Mouse (Mus musculus): ENCODE data around the gene Ndufv2. TPM values are rescaled to one million over a fixed set of nuclear protein-coding genes. Genes with fewer than 3 reads are reported as not detected.
"Not testable (repeated sequence)": the region's sequence is repeated elsewhere in the genome, so short reads cannot be mapped to it uniquely, and the experiment has no call there.

Ndufv2 gene
- polyA plus RNA-seq, 1 experiment = 159 TPM

DNA sequence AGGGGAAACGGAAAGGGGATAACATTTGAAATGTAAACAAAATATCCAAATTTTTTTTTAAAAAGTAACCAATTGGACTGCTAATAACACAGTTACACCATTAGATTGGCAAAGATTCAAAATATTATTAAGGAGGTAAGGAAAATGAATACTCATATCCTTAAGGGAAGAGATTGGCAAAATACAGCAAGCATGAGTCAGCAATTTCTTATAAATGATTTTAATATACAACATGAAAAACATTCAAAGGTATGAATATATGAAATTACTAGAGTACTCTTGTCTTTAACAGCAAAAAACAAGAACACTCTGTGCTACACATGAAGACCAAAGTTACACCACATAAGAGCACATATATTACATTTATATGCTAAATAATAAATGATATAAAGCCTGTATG is 16.3 kb downstream of the Ndufv2 start:
- Histone ChIP-seq H3K4me3 (ENCODE audit: insufficient read depth, low read depth, low read length) (no peak overlapping the region), H3K36me3 (ENCODE audit: control insufficient read depth, insufficient read depth, low read length) (peaks cover 6% of the 10 kb centered on the region), H3K4me1 (ENCODE audit: control insufficient read depth, insufficient read depth, low read length) (no peaks in the 10 kb centered on the region), H3K27me3 (replicated peaks; ENCODE audit: control insufficient read depth, insufficient read depth, low read length) (no peaks in the 10 kb centered on the region), H3K27ac (ENCODE audit: insufficient read depth, low read depth, low read length) (no peak overlapping the region)
- DNase-seq = no peak
- WGBS = 100% methylated on average over 1 of the region's 1 CpGs
- no peak for TF ChIP-seq POLR2A (IDR thresholded peaks at IDR 0.05; ENCODE audit: low read depth, low read length)
- TF ChIP-seq CTCF (conservative IDR thresholded peaks at IDR 0.05; ENCODE audit: insufficient read depth, insufficient read length, low read depth, low read length) = no peak

DNA sequence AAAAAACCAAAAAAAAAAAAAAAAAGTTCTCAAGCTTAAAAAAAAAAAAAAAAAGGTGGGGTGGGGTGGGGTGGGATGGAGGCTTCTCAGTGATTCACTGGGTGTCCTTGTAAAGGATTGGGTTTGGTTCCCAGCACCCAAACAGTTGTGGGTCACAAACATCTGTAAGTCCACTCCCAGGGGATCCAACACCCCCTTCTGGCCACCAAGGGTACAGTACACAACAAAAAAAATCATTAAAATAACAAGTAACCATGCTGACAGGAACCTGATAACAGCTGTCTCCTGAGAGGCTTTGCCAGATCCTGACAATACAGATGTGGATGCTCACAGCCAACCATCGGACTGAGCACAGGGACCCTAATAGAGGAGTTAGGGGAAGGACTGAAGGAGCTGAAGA is 16.9 kb downstream of the Ndufv2 start:
- no peak overlapping the region for H3K4me3 ChIP-seq (ENCODE audit: insufficient read depth, low read depth, low read length)
- no peak for DNase-seq
- H3K27ac ChIP-seq (ENCODE audit: insufficient read depth, low read depth, low read length) = no peak overlapping the region
- H3K27me3 ChIP-seq (replicated peaks; ENCODE audit: control insufficient read depth, insufficient read depth, low read length) = no peaks in the 10 kb centered on the region
- TF ChIP-seq POLR2A (IDR thresholded peaks at IDR 0.05; ENCODE audit: low read depth, low read length) (no peak), CTCF (conservative IDR thresholded peaks at IDR 0.05; ENCODE audit: insufficient read depth, insufficient read length, low read depth, low read length) (no peak)
- WGBS = 85% methylated on average over 1 of the region's 1 CpGs
- H3K36me3 ChIP-seq (ENCODE audit: control insufficient read depth, insufficient read depth, low read length) = peaks cover 6% of the 10 kb centered on the region
- H3K4me1 ChIP-seq (ENCODE audit: control insufficient read depth, insufficient read depth, low read length) = no peaks in the 10 kb centered on the region

DNA sequence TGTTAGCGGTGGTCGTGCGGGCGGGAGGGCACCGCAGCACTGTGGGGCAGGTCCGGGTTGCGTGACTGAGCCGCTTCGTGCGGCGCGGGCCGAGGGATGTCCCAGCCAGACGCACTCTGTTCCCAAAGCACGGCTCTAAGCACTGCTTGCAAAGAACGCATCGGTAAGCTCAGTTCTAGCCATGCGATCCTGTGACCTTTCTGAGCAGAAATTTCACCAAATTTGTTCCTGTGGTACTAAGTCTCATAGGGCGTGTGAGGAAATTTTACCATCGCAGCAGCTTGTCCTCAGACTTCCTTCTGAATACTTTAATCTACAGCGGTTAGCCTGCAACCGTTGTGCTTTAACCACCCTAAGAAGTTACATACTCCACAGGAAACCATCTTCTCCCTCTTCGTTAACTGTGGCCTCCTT is 23.9 kb downstream of the Ndufv2 start:
- WGBS = 2% methylated on average over 23 of the region's 23 CpGs
- peak overlapping the region; percentile 95 for H3K4me3 ChIP-seq (ENCODE audit: insufficient read depth, low read depth, low read length)
- H3K36me3 ChIP-seq (ENCODE audit: control insufficient read depth, insufficient read depth, low read length) = peaks cover 7% of the 10 kb centered on the region; the same call in 1 of the 2 replicates
- no peaks in the 10 kb centered on the region for H3K27me3 ChIP-seq (replicated peaks; ENCODE audit: control insufficient read depth, insufficient read depth, low read length)
- no peak for DNase-seq
- TF ChIP-seq CTCF (conservative IDR thresholded peaks at IDR 0.05; ENCODE audit: insufficient read depth, insufficient read length, low read depth, low read length) (no peak), POLR2A (IDR thresholded peaks at IDR 0.05; ENCODE audit: low read depth, low read length) (no peak)
- peak overlapping the region; percentile 74 for H3K27ac ChIP-seq (ENCODE audit: insufficient read depth, low read depth, low read length)
- H3K4me1 ChIP-seq (ENCODE audit: control insufficient read depth, insufficient read depth, low read length) = peaks cover 7% of the 10 kb centered on the region; the same call in 1 of the 2 replicates

DNA sequence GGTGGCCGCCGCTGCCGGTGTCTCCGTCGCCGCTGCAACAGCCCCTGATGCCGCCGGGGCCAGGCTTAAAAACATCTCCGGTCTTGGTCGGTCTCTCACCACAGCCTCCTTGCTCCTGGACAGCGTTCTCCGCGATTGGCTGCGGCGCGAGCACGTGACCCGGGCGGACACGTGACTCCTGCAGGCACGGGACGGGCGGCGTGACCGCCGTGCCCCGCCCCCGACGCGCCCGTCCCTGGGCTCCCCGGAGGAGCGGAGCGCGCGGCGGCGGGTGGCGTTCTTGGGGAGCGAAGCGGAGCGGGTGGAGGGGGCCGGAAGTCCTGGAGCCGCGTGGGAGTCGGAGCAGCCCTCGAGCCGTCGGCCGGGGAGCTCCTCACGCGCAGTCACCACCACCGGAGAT is 24.4 kb downstream of the Ndufv2 start, which contains the start of gene Ankrd12:
Gene Ankrd12, minus strand, starts transcription at position 156 of the 400 bp plus-strand sequence.
- TF ChIP-seq CTCF (conservative IDR thresholded peaks at IDR 0.05; ENCODE audit: insufficient read depth, insufficient read length, low read depth, low read length) = no peak
- TF ChIP-seq POLR2A (IDR thresholded peaks at IDR 0.05; ENCODE audit: low read depth, low read length) = peak; percentile 11

DNA sequence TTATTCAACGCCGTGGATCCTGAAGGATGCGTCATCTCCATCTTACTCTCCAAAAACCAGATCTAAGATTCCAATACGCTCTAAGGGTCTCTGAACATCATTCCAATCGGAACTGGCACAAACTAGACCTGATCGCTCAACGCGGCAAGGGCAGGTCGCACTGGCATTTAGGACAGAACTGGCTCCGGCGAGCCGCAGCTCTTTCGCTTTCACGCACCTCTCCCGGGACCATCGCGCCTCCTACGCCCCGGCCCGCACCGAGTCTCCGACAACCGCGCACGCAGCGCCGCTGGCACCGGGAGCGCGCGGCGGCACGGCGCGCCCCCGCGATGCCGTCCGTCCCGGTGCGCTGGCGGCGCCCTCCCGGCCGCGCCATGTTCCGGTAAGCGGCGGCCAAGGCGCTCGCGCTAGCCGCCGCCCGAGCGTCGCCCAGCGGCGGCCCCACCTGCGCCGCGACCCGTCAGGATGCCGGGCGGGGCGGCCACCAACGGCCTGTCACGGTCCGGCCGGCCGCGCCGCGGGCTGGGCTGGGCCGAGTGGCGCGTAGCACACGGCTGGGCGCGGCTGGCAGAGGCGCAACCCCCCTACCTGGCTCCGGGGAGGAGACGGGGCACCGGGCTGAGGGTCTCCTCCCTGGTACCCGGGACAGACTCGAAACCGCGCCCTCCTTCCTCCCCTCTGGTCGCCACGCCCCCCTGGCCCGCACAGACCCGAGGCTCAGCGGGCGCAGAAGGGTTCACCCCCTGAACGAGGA is 25.0 kb downstream of the Ndufv2 start:
- Histone ChIP-seq H3K4me3 (ENCODE audit: insufficient read depth, low read depth, low read length) (peak overlapping the region; percentile 95), H3K36me3 (ENCODE audit: control insufficient read depth, insufficient read depth, low read length) (peaks cover 7% of the 10 kb centered on the region; the same call in 1 of the 2 replicates), H3K27ac (ENCODE audit: insufficient read depth, low read depth, low read length) (peak overlapping the region; percentile 90), H3K4me1 (ENCODE audit: control insufficient read depth, insufficient read depth, low read length) (peaks cover 9% of the 10 kb centered on the region; the same call in 1 of the 2 replicates), H3K27me3 (replicated peaks; ENCODE audit: control insufficient read depth, insufficient read depth, low read length) (no peaks in the 10 kb centered on the region)
- WGBS = 3% methylated on average over 93 of the region's 95 CpGs
- peak; percentile 43 for DNase-seq
- TF ChIP-seq CTCF (conservative IDR thresholded peaks at IDR 0.05; ENCODE audit: insufficient read depth, insufficient read length, low read depth, low read length) (no peak), POLR2A (IDR thresholded peaks at IDR 0.05; ENCODE audit: low read depth, low read length) (no peak)

More for the DNA sequence above, 24.4 kb downstream of the Ndufv2 start, which contains the start of gene Ankrd12:
- WGBS = 2% methylated on average over 53 of the region's 53 CpGs
- H3K27ac ChIP-seq (ENCODE audit: insufficient read depth, low read depth, low read length) = peak within 1 kb of the TSS; percentile 90
- DNase-seq = peak; percentile 98
- peaks cover 7% of the 10 kb centered on the region; the same call in 1 of the 2 replicates for H3K36me3 ChIP-seq (ENCODE audit: control insufficient read depth, insufficient read depth, low read length)
- no peaks in the 10 kb centered on the region for H3K27me3 ChIP-seq (replicated peaks; ENCODE audit: control insufficient read depth, insufficient read depth, low read length)
- H3K4me3 ChIP-seq (ENCODE audit: insufficient read depth, low read depth, low read length) = peak within 1 kb of the TSS; percentile 95
- H3K4me1 ChIP-seq (ENCODE audit: control insufficient read depth, insufficient read depth, low read length) = peaks cover 7% of the 10 kb centered on the region; the same call in 1 of the 2 replicates

DNA sequence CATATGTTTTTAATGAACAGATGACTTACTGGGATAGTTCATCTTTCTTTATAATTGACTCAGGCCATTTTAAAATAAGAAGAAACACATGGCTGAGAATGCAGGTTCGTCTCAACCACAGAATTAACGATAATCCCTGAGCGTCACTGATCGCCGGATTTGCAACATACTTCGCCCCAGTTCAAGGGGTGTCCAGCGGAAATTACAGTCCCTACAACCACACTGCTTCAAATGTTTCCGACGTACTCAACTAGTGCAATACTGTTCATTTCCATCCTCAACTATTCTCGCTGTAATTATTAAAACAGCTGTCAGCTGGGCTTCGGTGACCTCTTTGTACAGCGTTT is 25.6 kb downstream of the Ndufv2 start:
- Histone ChIP-seq H3K27ac (ENCODE audit: insufficient read depth, low read depth, low read length) (peak overlapping the region; percentile 90; the same call in 1 of the 2 replicates), H3K4me1 (ENCODE audit: control insufficient read depth, insufficient read depth, low read length) (peaks cover 9% of the 10 kb centered on the region; the same call in 1 of the 2 replicates), H3K36me3 (ENCODE audit: control insufficient read depth, insufficient read depth, low read length) (peaks cover 6% of the 10 kb centered on the region; the same call in 1 of the 2 replicates), H3K27me3 (replicated peaks; ENCODE audit: control insufficient read depth, insufficient read depth, low read length) (no peaks in the 10 kb centered on the region), H3K4me3 (ENCODE audit: insufficient read depth, low read depth, low read length) (peak overlapping the region; percentile 95)
- WGBS = 3% methylated on average over 12 of the region's 12 CpGs
- DNase-seq = no peak
- TF ChIP-seq POLR2A (IDR thresholded peaks at IDR 0.05; ENCODE audit: low read depth, low read length) (no peak), CTCF (conservative IDR thresholded peaks at IDR 0.05; ENCODE audit: insufficient read depth, insufficient read length, low read depth, low read length) (no peak)

DNA sequence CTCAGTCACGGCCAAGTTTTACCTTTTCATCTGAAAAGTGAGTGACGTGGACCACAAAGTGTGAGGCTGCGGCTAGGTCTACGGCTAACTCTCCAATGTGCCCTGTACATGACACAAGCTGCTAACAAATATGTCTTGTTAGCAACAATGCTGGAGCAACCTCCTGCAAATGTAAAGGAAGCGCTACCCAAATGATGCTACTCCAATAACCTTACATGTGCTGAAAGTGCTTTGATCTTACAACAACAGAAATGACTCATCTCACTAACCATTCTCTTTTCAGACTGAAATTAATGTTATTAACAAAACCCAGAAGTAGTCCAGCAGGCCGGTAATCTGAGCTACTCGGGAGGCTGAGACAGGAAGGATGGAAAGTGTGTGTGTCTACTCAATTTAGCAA is 27.4 kb downstream of the Ndufv2 start:
- WGBS = 91% methylated on average over 7 of the region's 7 CpGs
- Histone ChIP-seq H3K27ac (ENCODE audit: insufficient read depth, low read depth, low read length) (no peak overlapping the region), H3K4me1 (ENCODE audit: control insufficient read depth, insufficient read depth, low read length) (peaks cover 9% of the 10 kb centered on the region; the same call in 1 of the 2 replicates), H3K4me3 (ENCODE audit: insufficient read depth, low read depth, low read length) (no peak overlapping the region), H3K36me3 (ENCODE audit: control insufficient read depth, insufficient read depth, low read length) (peaks cover 1% of the 10 kb centered on the region; the same call in 1 of the 2 replicates), H3K27me3 (replicated peaks; ENCODE audit: control insufficient read depth, insufficient read depth, low read length) (no peaks in the 10 kb centered on the region)
- TF ChIP-seq POLR2A (IDR thresholded peaks at IDR 0.05; ENCODE audit: low read depth, low read length) (no peak), CTCF (conservative IDR thresholded peaks at IDR 0.05; ENCODE audit: insufficient read depth, insufficient read length, low read depth, low read length) (no peak)
- no peak for DNase-seq

DNA sequence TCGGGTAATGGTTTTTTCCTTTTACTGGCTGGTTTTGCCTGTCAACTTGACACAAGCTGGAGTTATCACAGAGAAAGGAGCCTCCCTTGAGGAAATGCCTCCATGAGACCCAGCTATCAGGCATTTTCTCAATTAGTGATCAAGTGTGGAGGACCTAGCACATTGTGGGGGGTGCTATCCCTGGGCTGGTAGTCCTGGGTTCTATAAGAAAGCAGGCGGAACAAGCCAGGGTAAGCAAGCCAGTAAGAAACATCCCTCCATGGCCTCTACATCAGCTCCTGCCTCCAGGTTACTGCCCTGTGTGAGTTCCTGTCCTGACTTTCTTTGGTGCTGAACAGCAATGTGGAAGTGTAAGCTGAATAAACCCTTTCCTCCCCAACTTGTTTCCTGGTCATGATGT is 32.3 kb downstream of the Ndufv2 start:
- not testable (repeated sequence) for DNase-seq; H3K36me3 ChIP-seq (ENCODE audit: control insufficient read depth, insufficient read depth, low read length); H3K27ac ChIP-seq (ENCODE audit: insufficient read depth, low read depth, low read length); H3K4me1 ChIP-seq (ENCODE audit: control insufficient read depth, insufficient read depth, low read length); H3K4me3 ChIP-seq (ENCODE audit: insufficient read depth, low read depth, low read length); H3K27me3 ChIP-seq (replicated peaks; ENCODE audit: control insufficient read depth, insufficient read depth, low read length)
- WGBS = 95% methylated on average over 2 of the region's 2 CpGs

Measured in kidney, adult 2 months (tissue).